Mouse (Mus musculus) kidney, postnatal 36 days (tissue): Measurements from ENCODE around the gene Xlr4a.
"Not testable (repeated sequence)": the region's sequence is repeated elsewhere in the genome, so short reads cannot be mapped to it uniquely, and the experiment has no call there.

ENCODE experiments used
- DNase-seq, 2 experiments: peaks; one replicate each; pipeline ENCODE4 v3.0.0; 2021 to 2022; ENCODE audit warnings: mixed read lengths in 2 of 2

Gene Xlr4a

DNA sequence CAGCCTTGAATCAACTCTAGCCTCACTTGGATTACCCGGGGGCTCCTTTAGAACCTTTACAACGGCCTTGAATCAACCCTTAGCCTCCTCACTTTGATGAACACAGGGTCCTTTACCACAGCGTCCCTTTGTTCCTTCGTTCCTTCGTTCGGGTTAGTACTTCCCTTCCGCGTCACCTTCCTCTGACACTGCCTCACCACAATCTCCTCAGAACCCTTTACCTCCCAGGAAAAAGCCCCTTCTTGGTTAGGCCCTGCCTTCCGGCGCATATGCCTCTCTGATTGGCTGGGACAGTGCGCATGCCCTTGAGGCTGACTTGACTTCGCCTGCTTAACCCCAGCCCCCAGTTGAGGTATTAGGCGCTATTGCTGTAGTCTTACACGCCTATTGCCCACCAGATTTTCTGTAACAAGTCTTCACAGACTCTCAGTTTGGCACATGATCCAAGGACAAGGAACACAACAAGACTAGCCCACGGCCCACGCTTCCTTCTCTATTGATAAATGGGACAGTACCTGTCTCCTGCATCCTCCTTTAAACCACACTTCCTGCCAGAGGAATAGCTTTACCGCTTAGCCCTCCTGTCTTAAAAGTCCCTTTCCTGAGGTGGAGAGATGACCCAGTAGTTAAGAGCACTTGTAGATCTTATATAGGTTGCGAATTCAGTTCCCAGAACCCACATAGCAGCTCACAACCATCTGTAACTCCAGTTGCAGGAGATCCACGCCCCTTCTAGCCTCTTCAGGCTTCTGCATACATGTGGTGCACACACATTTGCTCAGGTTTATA, at the start of gene Xlr4a:
TSS of gene Xlr4a (minus strand) at position 212 of the 789 bp plus-strand sequence.
- DNase-seq, result not testable (repeated sequence)

DNA sequence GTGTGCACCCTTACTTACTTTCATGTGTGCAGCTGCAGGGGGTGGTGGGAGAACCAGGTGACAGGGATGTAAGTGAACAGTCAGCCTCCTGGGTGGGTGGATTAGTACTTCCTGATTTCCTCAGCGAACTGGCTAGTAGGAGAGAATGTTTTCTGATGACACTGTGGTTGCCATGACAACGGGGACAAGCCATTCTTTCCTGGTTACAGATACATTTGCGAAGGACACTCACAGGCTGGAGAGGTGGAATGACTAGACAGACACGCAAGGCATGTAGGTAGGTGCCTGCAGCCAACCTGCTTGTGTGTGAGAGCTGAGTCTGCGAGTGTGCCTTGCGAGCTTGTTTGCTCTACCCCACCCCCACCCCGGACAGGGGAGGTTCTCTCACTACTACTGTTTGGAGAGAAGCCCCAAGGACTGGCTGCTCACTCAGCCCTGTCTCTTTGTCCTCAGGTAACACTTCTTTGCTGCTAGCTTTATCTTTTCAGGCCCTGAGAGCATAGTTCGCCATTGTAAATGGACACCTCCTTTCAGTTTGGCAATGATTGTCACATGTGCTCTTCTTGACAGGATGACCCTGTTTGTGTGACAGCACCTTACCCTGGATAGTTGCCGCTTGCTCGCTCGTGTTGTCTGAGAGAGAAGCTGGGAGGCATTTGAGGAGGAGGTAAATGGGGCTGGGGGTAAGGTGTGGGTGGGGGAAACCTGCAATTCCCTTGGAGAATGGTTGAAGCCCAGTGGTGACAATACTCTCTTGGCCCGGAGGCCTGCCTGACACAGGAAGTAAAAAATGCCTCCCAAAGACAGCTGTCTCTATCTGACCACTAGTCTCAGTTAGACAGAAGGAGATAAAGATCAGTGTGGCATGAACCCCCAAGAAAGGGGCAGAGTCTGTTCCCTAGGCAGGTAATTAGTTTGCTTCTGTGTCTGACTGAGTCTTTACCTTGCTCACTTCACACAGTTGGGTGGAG, 40.9 kb upstream of the Xlr4a start:
- not testable (repeated sequence) for DNase-seq

DNA sequence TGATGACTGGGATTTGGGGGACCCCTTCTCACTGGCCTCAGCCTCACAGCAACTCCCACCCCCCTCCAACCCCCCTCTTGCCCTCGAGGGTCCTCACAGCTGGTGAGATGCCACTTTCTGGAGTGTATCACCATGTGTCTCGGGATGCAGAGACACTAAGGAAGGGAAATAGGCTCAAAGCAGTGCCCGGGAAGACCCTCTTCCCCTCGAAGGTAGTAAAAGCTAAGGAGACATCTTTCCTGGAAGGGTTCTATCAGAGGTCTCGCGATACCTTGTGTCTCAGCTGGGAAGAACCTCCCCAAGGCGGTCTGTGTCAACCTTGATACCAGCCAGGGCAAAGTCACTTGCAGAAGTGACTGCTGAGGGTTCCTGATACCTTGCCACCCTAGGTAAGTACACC, 34.5 kb upstream of the Xlr4a start, which contains the start of gene Gm14685:
TSS of gene Gm14685 (plus strand) at position 301 of the 400 bp plus-strand sequence.
- not testable (repeated sequence) for DNase-seq

DNA sequence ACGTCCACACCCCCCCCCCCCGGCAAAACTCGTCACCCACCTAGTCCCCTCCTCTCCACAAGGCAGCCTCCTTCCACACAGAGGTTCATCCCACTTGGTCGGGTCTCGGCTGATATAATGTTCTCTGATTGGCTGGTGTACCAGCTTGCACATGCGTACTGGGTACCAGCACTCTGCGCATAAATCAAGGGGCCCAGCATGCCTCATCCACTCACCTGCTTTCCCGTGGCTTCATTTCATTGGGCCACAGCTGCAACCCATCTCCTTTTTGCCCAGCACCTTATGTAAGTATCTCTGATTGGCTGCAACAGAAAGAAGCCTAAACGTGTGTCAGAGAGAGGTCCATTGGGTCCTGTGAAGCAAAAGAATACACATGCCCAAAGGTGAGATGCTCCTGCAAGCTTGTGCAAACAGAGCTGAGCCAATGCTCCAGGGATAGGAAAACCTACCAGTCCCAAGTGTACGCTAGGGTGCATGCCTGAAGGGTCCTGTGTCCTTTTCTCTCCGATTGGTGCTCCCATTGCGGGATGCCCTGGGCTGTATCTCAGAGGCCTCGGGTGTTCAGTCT, 14.7 kb upstream of the Xlr4a start, which contains the start of gene Xlr3a:
TSS of gene Xlr3a (minus strand) at position 155 of the 568 bp plus-strand sequence.
- peak in 1 of 2 experiments; percentile 2 for DNase-seq

DNA sequence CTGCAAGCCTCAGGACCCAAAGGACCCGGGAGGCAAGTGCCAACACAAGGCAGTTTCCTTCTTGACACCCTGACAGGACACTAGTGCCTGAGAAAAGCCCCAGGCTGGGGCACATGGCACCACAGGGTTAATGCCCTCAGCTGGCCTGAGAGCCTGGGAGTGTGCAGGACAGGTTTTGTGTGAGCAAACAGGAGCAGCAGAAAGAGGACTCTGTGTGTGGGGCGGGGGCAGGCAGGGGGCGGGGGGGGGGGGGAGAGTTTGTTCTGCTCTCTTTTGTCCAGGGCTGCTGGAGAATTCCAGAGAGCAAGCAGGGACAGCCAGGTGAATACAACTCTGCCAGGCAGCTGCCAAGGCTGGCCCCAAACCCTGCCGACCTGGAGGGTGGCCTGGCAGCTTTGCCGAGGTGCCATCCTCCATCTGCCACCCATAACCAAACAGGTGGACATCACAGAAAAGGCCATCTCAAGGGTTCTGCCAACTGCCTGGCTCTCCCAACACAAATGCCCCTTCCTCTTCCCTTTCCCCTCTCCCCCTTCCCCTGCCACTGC, 15.4 kb downstream of the Xlr4a start:
- DNase-seq, result not testable (repeated sequence)

DNA sequence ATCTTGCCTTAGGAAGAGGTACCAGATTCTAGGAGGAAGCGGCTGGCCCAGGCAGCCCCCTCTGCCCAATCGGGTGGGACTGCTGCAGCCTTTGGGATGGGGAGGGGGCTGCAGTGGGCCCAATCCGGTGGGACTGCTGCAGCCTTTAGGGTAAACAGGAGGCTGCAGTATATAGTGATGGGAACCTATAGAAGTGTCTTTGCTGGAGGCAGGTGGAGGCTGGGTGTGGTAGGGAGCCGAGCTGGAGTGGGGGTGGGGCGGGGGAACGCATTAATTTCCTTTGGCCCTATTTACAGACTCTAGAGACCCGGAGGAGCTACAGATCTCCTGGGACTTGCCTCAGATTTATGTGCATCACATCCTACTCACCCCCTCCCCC, 17.9 kb downstream of the Xlr4a start, which contains the start of gene Pnma3:
TSS of gene Pnma3 (plus strand) at position 373 of the 379 bp plus-strand sequence.
- DNase-seq, result no peak

DNA sequence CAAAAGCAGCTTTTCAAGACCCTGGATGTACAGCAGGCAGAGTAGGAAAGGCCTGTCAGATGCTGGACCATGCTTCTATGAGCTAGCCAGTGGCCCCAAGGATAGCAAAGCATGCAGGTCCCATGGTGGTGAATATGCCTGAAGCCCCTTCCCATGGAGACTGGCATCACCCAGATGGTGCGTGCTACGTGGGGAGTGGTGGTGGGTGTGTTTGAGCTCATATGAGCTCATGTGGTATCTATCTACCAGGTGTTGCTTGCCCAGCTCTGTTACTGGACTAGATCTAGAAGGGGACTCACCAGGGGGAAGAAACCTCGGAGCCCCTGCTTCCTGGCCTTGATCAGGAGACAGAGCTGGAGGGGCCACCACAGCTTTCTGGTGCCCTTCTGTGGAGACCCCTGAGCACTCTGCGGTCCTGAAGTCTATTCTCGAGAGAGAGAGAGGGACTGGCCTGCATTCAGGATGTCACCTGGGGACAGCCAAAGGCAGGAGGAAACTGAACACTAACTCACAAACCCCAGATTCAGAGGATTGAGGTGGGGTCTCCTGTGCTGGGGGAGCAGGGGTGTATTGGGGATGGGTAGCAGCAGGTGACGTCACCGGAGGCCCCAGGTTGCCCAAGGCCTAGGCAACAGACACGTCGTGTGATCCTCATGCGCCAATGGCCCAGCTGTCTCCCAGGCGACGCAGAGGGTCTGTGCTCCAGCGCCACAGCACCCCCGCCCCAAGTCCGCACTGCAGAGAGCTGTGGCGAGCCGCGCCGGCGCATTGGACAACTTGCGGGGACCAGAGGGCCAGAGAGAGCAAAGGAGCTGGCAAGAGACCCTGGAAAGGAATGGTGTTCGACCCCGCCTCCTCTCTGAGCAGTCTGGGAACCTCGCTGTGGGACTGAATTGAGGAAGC, 18.5 kb downstream of the Xlr4a start:
- DNase-seq, result no peak

DNA sequence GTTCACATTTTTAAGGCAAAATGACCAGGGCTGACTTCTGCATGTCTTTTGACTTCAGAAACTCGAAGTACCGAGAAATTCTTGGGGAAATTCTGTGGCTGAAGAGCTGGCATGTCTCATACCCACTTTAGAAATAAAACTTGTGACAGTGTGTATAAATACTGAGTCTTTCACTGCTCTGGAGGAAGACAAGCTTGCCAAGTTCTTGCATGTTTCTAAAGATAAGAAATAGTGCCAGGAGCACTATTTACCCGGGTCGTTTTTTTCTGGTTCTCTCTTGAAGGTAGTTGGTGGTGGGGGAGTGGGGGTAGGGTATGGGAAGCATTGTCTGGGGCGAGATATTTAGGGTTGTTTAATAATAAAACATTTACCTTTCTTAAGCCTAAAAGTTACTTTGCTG, 20.0 kb downstream of the Xlr4a start:
- DNase-seq, result no peak

DNA sequence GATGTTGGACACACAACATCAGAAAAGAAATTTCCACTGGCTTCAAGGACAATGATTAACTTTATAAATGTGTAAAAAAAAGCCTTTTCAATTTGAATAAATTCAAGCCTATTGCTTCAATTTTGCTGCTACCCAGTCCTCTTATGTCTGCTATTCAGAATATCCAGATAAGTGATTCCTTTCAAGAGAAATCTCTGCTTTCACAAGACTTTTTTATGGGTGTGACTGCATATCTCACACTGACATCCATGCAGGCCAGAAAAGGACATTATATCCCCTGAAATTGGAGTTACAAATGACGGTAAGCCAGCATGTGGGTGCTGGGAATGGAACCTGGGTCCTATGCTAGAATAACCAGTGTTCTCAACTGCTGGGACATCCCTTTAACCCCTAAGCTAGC, 20.8 kb downstream of the Xlr4a start:
- DNase-seq, result no peak

DNA sequence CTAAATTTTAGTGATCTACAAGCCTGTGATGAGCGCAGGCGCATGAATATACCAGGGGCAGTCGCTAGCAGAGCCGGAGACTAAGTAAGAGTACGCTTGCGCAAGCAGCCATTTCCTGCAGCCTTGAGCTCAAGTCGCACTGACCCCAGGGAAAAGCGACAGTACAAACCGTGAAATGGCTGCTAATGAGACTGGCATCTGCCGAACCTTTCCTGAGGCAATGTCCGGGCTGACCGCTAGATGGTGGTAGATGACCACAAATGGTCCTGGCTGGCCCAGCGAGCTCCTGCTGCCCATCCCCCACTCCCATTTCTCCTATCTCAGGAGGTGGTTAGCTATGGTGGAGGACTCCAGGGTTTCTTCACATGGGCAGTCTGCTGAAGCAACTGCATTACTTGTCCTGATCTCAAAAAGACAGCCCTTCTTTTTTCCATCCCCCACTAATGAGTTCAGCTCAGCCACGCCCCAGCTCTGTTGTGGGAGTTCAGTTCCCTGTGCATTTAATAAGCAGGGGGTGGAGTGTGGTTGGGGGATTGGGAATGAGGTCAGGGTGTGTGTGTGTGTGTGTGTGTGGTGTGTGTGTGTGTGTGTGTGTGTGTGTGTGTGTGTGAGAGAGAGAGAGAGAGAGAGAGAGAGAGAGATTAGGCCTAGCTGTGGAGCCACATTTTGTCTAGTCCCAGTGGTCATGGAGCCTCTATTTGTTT, 28.3 kb downstream of the Xlr4a start:
- peak; percentile 90 to 94 for DNase-seq

DNA sequence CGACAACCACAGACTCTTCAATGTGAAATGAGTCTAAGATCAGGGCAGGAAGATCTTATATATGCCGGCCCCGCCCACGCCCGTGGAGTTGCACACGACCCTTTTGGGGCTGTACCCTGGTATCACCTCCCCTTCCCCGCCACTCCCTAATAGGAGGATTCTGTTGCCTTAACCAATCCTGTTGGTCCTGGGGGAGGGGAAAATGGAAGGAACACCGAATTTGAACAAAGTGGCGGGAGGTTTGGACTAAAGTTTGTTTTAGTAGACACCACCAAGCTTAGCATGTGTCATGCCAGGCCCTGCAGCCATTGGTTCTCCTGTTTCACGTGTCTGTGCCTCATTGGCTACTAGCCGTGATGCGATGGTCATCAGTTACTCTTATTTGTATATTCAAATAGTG, 42.6 kb downstream of the Xlr4a start:
- DNase-seq, result no peak

DNA sequence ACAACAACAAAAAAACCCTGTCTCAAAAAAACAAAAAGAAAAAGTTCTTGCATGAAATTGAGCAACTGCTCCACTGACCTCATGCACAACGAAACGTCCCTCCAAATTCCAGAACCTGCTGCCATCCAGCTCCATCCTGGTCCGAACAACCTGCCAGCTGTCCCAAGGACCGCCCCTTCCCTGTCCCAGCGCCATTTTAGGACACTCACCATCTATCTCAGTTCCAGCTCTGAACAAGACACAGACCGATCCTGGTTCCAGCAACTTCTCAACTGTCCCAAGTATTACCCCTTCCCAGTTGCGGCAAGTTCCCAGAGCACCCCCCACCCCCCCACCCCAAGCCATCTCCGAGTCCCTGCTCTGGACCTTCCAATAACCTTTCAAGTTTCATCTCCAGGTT, 43.4 kb downstream of the Xlr4a start:
- DNase-seq, result no peak

DNA sequence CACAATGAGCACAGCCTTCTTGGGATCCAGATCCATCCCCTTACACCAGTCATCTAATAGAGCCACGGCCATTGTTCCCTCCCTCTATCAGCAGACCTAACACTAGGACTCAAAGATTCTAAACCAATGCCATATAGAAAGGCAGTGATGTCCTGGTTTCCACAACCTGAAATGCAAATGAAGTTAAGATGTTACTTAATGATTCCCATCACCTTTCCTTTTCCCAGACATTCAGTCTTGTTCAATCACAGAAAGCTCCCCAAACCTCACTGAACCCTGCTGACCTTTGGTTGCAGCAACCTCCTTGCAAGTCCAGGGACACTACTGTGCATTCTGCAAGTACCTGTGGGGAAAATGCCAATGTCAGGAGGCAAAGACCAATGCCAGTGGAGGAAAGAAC, 45.3 kb downstream of the Xlr4a start, which contains the start of gene Pnma5:
TSS of gene Pnma5 (minus strand) at position 101 of the 400 bp plus-strand sequence.
- DNase-seq, result no peak
